Mouse (Mus musculus) heart, postnatal 0 days (tissue): Measurements from ENCODE around the gene Cd300ld.
"Not testable (repeated sequence)": the region's sequence is repeated elsewhere in the genome, so short reads cannot be mapped to it uniquely, and the experiment has no call there.

Source experiments
- CTCF ChIP-seq: IDR thresholded peaks from 2 replicates; pipeline ENCODE4 v1.5.1; 2016; ENCODE audit warnings: antibody characterized with exemption, control low read depth, low read depth
- EP300 ChIP-seq: IDR thresholded peaks from 2 replicates; pipeline ENCODE4 v1.6.1; 2016; ENCODE audit warnings: antibody characterized with exemption, low read depth

DNA sequence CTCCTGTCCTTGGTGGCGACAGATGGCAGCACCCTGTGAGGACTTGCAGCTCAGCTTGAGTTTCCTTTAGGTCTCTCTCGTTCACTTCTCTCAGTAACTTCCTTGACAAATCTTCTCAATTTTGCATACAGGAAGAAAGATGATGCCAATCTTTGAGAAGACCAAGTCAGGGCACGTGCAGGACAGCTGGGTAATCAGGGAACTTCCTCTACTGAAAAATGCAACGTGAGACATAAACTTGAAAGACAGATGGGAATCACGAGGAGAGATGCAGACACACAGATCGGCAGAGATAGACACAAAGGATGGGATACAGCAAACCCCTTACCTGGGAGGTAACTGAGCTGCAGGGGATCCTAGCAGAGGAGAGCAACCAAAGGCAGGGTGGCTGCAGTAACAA, 47.9 kb upstream of the Cd300ld start, which contains the start of gene Cd300ld5:
- not testable (repeated sequence) for TF ChIP-seq CTCF, EP300
